ENCODE assay signal across 14 mouse cellular contexts in genomic region chr15:86477471-86477992, GRCm38 (mm10).
DNase-seq lines count a peak whose midpoint lies in the region; ATAC-seq lines count a peak whose summit lies in the region.
"Had no signal": no experiment of that assay in that cellular context is flagged by ENCODE, and none has a peak within 500 bp of the region (broad histone marks: within the 10 kb centered on the region; RNA-seq: fewer than 3 reads in every experiment).

No protein-coding gene starts in this region.

- no peak overlapping the region for H3K4me2 ChIP-seq in forebrain, embryonic 15.5 days (replicated peaks)
- H3K4me2 ChIP-seq in kidney, embryonic 16.5 days (replicated peaks; ENCODE audit: low read depth, low read length), result no peak overlapping the region
- H3K4me2 ChIP-seq in neural tube, embryonic 14.5 days (ENCODE audit: low read depth, low read length), result no peak overlapping the region
- H3K4me2 ChIP-seq: midbrain, embryonic 12.5 days had no signal

- H3K9me3 ChIP-seq in forebrain, embryonic 15.5 days, result no peaks in the 10 kb centered on the region
- no peaks in the 10 kb centered on the region for H3K9me3 ChIP-seq in kidney, embryonic 16.5 days (ENCODE audit: low read length)
- no peaks in the 10 kb centered on the region for H3K9me3 ChIP-seq in neural tube, embryonic 14.5 days (ENCODE audit: control insufficient read depth, low read length)
- H3K9me3 ChIP-seq: midbrain, embryonic 12.5 days had no signal

- peak overlapping the region; percentile 47; the same call in 1 of the 2 replicates for H3K27ac ChIP-seq in forebrain, embryonic 15.5 days (replicated peaks)
- H3K27ac ChIP-seq in kidney, embryonic 16.5 days (ENCODE audit: low read length), result peak overlapping the region; percentile 56
- H3K27ac ChIP-seq in neural tube, embryonic 14.5 days (ENCODE audit: low read depth, low read length), result 0 out of 2 replicates have a peak overlapping the region, but pooled peaks have one; percentile 35
- H3K27ac ChIP-seq: hindbrain, postnatal 0 days had no signal

- no peaks in the 10 kb centered on the region for H3K36me3 ChIP-seq in forebrain, embryonic 15.5 days
- H3K36me3 ChIP-seq in kidney, embryonic 16.5 days (ENCODE audit: insufficient read depth, low read length), result no peaks in the 10 kb centered on the region
- H3K36me3 ChIP-seq in neural tube, embryonic 14.5 days (ENCODE audit: control insufficient read depth, insufficient read depth, low read length), result no peaks in the 10 kb centered on the region
- H3K36me3 ChIP-seq: midbrain, embryonic 12.5 days had no signal

- H3K27me3 ChIP-seq in forebrain, embryonic 15.5 days, result no peaks in the 10 kb centered on the region
- H3K27me3 ChIP-seq in kidney, embryonic 16.5 days (ENCODE audit: insufficient read depth, low read length), result no peaks in the 10 kb centered on the region
- H3K27me3 ChIP-seq in neural tube, embryonic 14.5 days (ENCODE audit: control insufficient read depth, insufficient read depth, low read length), result peaks cover 2% of the 10 kb centered on the region
- H3K27me3 ChIP-seq: midbrain, embryonic 12.5 days had no signal

- H3K4me1 ChIP-seq in forebrain, embryonic 15.5 days, result peaks cover 33% of the 10 kb centered on the region
- H3K4me1 ChIP-seq in kidney, embryonic 16.5 days (ENCODE audit: insufficient read depth, low read length), result peaks cover 32% of the 10 kb centered on the region
- peaks cover 24% of the 10 kb centered on the region; the same call in 1 of the 2 replicates for H3K4me1 ChIP-seq in neural tube, embryonic 14.5 days (ENCODE audit: control insufficient read depth, insufficient read depth, low read length)

- no peak overlapping the region for H3K9ac ChIP-seq in forebrain, embryonic 15.5 days (replicated peaks)
- no peak overlapping the region for H3K9ac ChIP-seq in kidney, embryonic 16.5 days (replicated peaks; ENCODE audit: low read length)
- H3K9ac ChIP-seq in neural tube, embryonic 14.5 days (replicated peaks; ENCODE audit: low read depth, low read length), result no peak overlapping the region
- H3K9ac ChIP-seq: midbrain, embryonic 12.5 days had no signal

- H3K4me3 ChIP-seq in forebrain, embryonic 15.5 days, result no peak overlapping the region
- no peak overlapping the region for H3K4me3 ChIP-seq in kidney, embryonic 16.5 days (ENCODE audit: low read length)
- no peak overlapping the region for H3K4me3 ChIP-seq in neural tube, embryonic 14.5 days (ENCODE audit: low read depth, low read length)
- H3K4me3 ChIP-seq: midbrain, embryonic 12.5 days had no signal

- DNase-seq in kidney, adult 11 months, result peak; percentile 28
- DNase-seq in kidney, postnatal 10 days, result no peak
- no peak for DNase-seq in cerebellum, postnatal 4 days (ENCODE audit: low spot score in 2 of 2)
- DNase-seq: cerebellum, adult 18-20 months; layer of hippocampus, postnatal 36 days; liver; right cerebral cortex, postnatal 25 days; thymus, postnatal 25 days had no signal

- ATAC-seq in forebrain, embryonic 15.5 days (replicated peaks), result peak; percentile 76
- peak; percentile 63 for ATAC-seq in kidney, embryonic 16.5 days (ENCODE audit: low FRiP score, low TSS enrichment)
- peak; percentile 48 for ATAC-seq in neural tube, embryonic 14.5 days (ENCODE audit: low read depth)
- ATAC-seq in inflammation-experienced regulatory T-cells, adult 6 months, result no peak
- ATAC-seq: hindbrain, postnatal 0 days had no signal
